Mouse (Mus musculus) colon, adult 2 months (tissue): ENCODE data around the gene Bsn. TPM values are rescaled to one million over a fixed set of nuclear protein-coding genes. Genes with fewer than 3 reads are reported as not detected.

Experiments used
- polyA plus RNA-seq: library from polyadenylated mRNA; depleted of rRNA; stranded (reverse); fragments of >200 nt; gene quantifications from 2 replicates; pipeline ENCODE4 v1.2.3, GENCODE M21; 2012; rRNA removed

Bsn gene
- 3.3 and 3.5 TPM in 2 replicates for polyA plus RNA-seq

GRCm38 (mm10) chr9:108189787-108190679 lies at the start of gene Bsn:
Gene Bsn, minus strand, starts transcription at chr9:108190384.

GRCm38 (mm10) chr9:108094184-108094941 lies 95.8 kb downstream of the Bsn start, which contains the start of gene Apeh:
Gene Apeh, minus strand, starts transcription at chr9:108094606.

GRCm38 (mm10) chr9:108082988-108083431 lies 107.2 kb downstream of the Bsn start, which contains the start of gene Rnf123:
Gene Rnf123, minus strand, starts transcription at chr9:108083346.

GRCm38 (mm10) chr9:108080168-108080567 lies 110.0 kb downstream of the Bsn start, which contains the start of gene Mst1:
Gene Mst1, plus strand, starts transcription at chr9:108080436.

GRCm38 (mm10) chr9:108052885-108053664 lies 137.1 kb downstream of the Bsn start, which contains the start of gene Amigo3:
Gene Amigo3, plus strand, starts transcription at chr9:108053159.

GRCm38 (mm10) chr9:108049016-108049455 lies 141.1 kb downstream of the Bsn start, which contains the start of gene Gmppb:
Gene Gmppb, plus strand, starts transcription at chr9:108049242.

Other genes with a start within 250 kb of the Bsn start
- gene Traip, start 240.2 kb downstream of the Bsn start, polyA plus RNA-seq: 1.1 and 3.8 TPM in 2 replicates
- 53.4 and 66.2 TPM in 2 replicates for gene Uba7, start 214.9 kb downstream of the Bsn start, polyA plus RNA-seq
- gene Gm20661, start 207.3 kb downstream of the Bsn start, polyA plus RNA-seq: 0.10 TPM in 1 of 2 replicates, not detected in the other
- 4.4 and 6.8 TPM in 2 replicates for gene Inka1, start 204.5 kb downstream of the Bsn start, polyA plus RNA-seq
- 0.35 and 1.2 TPM in 2 replicates for gene Cdhr4, start 197.9 kb downstream of the Bsn start, polyA plus RNA-seq
- gene Gm20662, start 194.0 kb downstream of the Bsn start, polyA plus RNA-seq: 0.93 and 1.1 TPM in 2 replicates
- gene Ip6k1, start 187.9 kb downstream of the Bsn start, polyA plus RNA-seq: 112 and 139 TPM in 2 replicates
- 37.4 and 38.5 TPM in 2 replicates for gene Gmppb, start 141.1 kb downstream of the Bsn start, polyA plus RNA-seq
- gene Amigo3, start 137.2 kb downstream of the Bsn start, polyA plus RNA-seq: 13.0 and 13.5 TPM in 2 replicates
- gene Mst1, start 109.9 kb downstream of the Bsn start, polyA plus RNA-seq: 0.31 and 0.59 TPM in 2 replicates
- gene Rnf123, start 107.0 kb downstream of the Bsn start, polyA plus RNA-seq: 79.7 and 82.5 TPM in 2 replicates
- gene Apeh, start 95.8 kb downstream of the Bsn start, polyA plus RNA-seq: 125 and 159 TPM in 2 replicates
- 69.1 and 74.7 TPM in 2 replicates for gene Dag1, start 73.6 kb upstream of the Bsn start, polyA plus RNA-seq
- gene Nicn1, start 100.0 kb upstream of the Bsn start, polyA plus RNA-seq: 10.7 and 12.1 TPM in 2 replicates
- gene Amt, start 106.5 kb upstream of the Bsn start, polyA plus RNA-seq: 8.7 and 10.3 TPM in 2 replicates
- 90.9 and 92.1 TPM in 2 replicates for gene Rhoa, start 115.7 kb upstream of the Bsn start, polyA plus RNA-seq
- 44.9 and 50.3 TPM in 2 replicates for gene Tcta, start 115.8 kb upstream of the Bsn start, polyA plus RNA-seq
- 1,237 and 1,448 TPM in 2 replicates for gene Gpx1, start 148.5 kb upstream of the Bsn start, polyA plus RNA-seq
- 57.9 and 63.9 TPM in 2 replicates for gene Usp4, start 157.5 kb upstream of the Bsn start, polyA plus RNA-seq
- 1.2 TPM in 1 of 2 replicates, not detected in the other for gene 1700102P08Rik, start 202.4 kb upstream of the Bsn start, polyA plus RNA-seq
- gene Ccdc36, start 238.1 kb upstream of the Bsn start, polyA plus RNA-seq: not detected in 2 replicates
- not detected in 2 replicates for gene BC048562, start 246.1 kb upstream of the Bsn start, polyA plus RNA-seq